Mouse (Mus musculus) MEL (cell line): ENCODE data around the gene Fuk. TPM values are rescaled to one million over a fixed set of nuclear protein-coding genes. Genes with fewer than 3 reads are reported as not detected.
"Not testable (repeated sequence)": the region's sequence is repeated elsewhere in the genome, so short reads cannot be mapped to it uniquely, and the experiment has no call there.

Experiments
- DNase-seq: peaks from one replicate; pipeline ENCODE4 v3.0.0; 2011; ENCODE audit warnings: low read depth, low spot score
- H3K27ac ChIP-seq: 2 replicates; pipeline ENCODE4 v1.5.1; 2012; ENCODE audit warnings: low read depth, mild to moderate bottlenecking, control low read depth, low read length, moderate library complexity; ENCODE audit not compliant: control insufficient read depth
- H3K27me3 ChIP-seq, 2 experiments: fragments of 150-350 bp in 1 of 2; sonication (generic) in 1 of 2; 2 replicates each; pipeline ENCODE4 v1.6.1; 2012; ENCODE audit warnings: low read length in 2 of 2, mild to moderate bottlenecking in 2 of 2, improper control_type of control experiment in 1 of 2, moderate library complexity in 1 of 2; ENCODE audit not compliant: insufficient read depth in 2 of 2, control insufficient read depth in 1 of 2
- H3K36me3 ChIP-seq, 2 experiments: 2 replicates each; pipeline ENCODE4 v1.6.1; 2012 to 2014; ENCODE audit warnings: low read length in 2 of 2, improper control_type of control experiment in 1 of 2, inconsistent platforms in 1 of 2, mild to moderate bottlenecking in 1 of 2; ENCODE audit not compliant: insufficient read depth in 2 of 2, control insufficient read depth in 1 of 2
- H3K4me1 ChIP-seq, 2 experiments: fragments of 150-350 bp in 1 of 2; sonication (generic) in 1 of 2; 2 replicates each; pipeline ENCODE4 v1.6.1; 2012; ENCODE audit warnings: low read length in 2 of 2, improper control_type of control experiment in 1 of 2, mild to moderate bottlenecking in 1 of 2; ENCODE audit not compliant: insufficient read depth in 2 of 2, control insufficient read depth in 1 of 2
- H3K4me3 ChIP-seq, 2 experiments: fragments of 150-350 bp in 1 of 2; sonication (generic) in 1 of 2; 2 replicates each; pipeline ENCODE4 v1.5.1; 2012; ENCODE audit warnings: low read depth in 2 of 2, low read length in 2 of 2, mild to moderate bottlenecking in 2 of 2, moderate library complexity in 2 of 2, control low read depth in 1 of 2, improper control_type of control experiment in 1 of 2; ENCODE audit not compliant: control insufficient read depth in 1 of 2, insufficient read depth in 1 of 2
- H3K79me2 ChIP-seq: 2 replicates; pipeline ENCODE4 v1.6.1; 2012; ENCODE audit warnings: mild to moderate bottlenecking, low read length, moderate library complexity; ENCODE audit not compliant: control insufficient read depth, poor library complexity, insufficient read depth
- H3K9ac ChIP-seq: 2 replicates; pipeline ENCODE4 v1.6.1; 2012; ENCODE audit warnings: low read depth, mild to moderate bottlenecking, control low read depth, low read length, moderate library complexity; ENCODE audit not compliant: control insufficient read depth, poor library complexity, severe bottlenecking
- H3K9me3 ChIP-seq: fragments of 150-350 bp; sonication (generic); replicated peaks from 2 replicates; pipeline ENCODE4 v1.6.1; 2012; ENCODE audit warnings: mild to moderate bottlenecking, low read length, improper control_type of control experiment, moderate library complexity; ENCODE audit not compliant: insufficient read depth
- CHD2 ChIP-seq: IDR thresholded peaks from 2 replicates; pipeline ENCODE4 v1.6.1; 2011; ENCODE audit warnings: low read length, improper control_type of control experiment
- CTCF ChIP-seq, 3 experiments: IDR thresholded peaks in 2 of 3; conservative IDR thresholded peaks in 1 of 3; 2 replicates each; pipeline ENCODE4 v1.5.1; 2011 to 2012; ENCODE audit warnings: low read length in 3 of 3, low read depth in 2 of 3, mild to moderate bottlenecking in 2 of 3, improper control_type of control experiment in 1 of 3, inconsistent platforms in 1 of 3, mixed read lengths in 1 of 3, moderate library complexity in 1 of 3; ENCODE audit not compliant: control insufficient read depth in 1 of 3, insufficient read depth in 1 of 3, poor library complexity in 1 of 3, severe bottlenecking in 1 of 3
- EP300 ChIP-seq, 2 experiments: IDR thresholded peaks; 2 replicates each; pipeline ENCODE4 v1.6.1; 2011; ENCODE audit warnings: improper control_type of control experiment in 2 of 2, low read length in 2 of 2, low read depth in 1 of 2, mild to moderate bottlenecking in 1 of 2
- JUND ChIP-seq: IDR thresholded peaks from 2 replicates; pipeline ENCODE4 v1.6.1; 2011; ENCODE audit warnings: low read depth, mild to moderate bottlenecking, improper control_type of control experiment, low read length
- MAFK ChIP-seq: IDR thresholded peaks from 2 replicates; pipeline ENCODE4 v1.6.1; 2011; ENCODE audit warnings: low read depth, mild to moderate bottlenecking, low read length, improper control_type of control experiment, borderline replicate concordance
- MAX ChIP-seq: IDR thresholded peaks from 2 replicates; pipeline ENCODE4 v1.6.1; 2011; ENCODE audit warnings: low read length, improper control_type of control experiment
- MAZ ChIP-seq: IDR thresholded peaks from 2 replicates; pipeline ENCODE4 v1.6.1; 2012; ENCODE audit warnings: low read depth, mild to moderate bottlenecking, inconsistent platforms, low read length, improper control_type of control experiment
- MEF2A ChIP-seq: IDR thresholded peaks from 2 replicates; pipeline ENCODE4 v1.6.1; 2014; ENCODE audit warnings: low read depth, mild to moderate bottlenecking, inconsistent platforms, low read length, improper control_type of control experiment; ENCODE audit not compliant: poor library complexity, insufficient replicate concordance, severe bottlenecking; ENCODE audit errors: extremely low read depth
- MXI1 ChIP-seq: IDR thresholded peaks from 2 replicates; pipeline ENCODE4 v1.6.1; 2011; ENCODE audit warnings: mild to moderate bottlenecking, low read depth, low read length, improper control_type of control experiment
- MYB ChIP-seq: IDR thresholded peaks from 2 replicates; pipeline ENCODE4 v1.6.1; 2011; ENCODE audit warnings: mild to moderate bottlenecking, low read depth, low read length, improper control_type of control experiment
- MYC ChIP-seq: IDR thresholded peaks from 2 replicates; pipeline ENCODE4 v1.6.1; 2011; ENCODE audit warnings: low read depth, mild to moderate bottlenecking, low read length, improper control_type of control experiment, moderate library complexity
- NRF1 ChIP-seq: IDR thresholded peaks from 2 replicates; pipeline ENCODE4 v1.6.1; 2014; ENCODE audit warnings: low read depth, mild to moderate bottlenecking, inconsistent platforms, low read length, improper control_type of control experiment, moderate library complexity; ENCODE audit not compliant: poor library complexity, insufficient read depth, severe bottlenecking
- POLR2A ChIP-seq, 2 experiments: IDR thresholded peaks; 2 replicates each; pipeline ENCODE4 v1.6.1; 2011 to 2012; ENCODE audit warnings: low read length in 2 of 2, mild to moderate bottlenecking in 2 of 2, control low read depth in 1 of 2, improper control_type of control experiment in 1 of 2, low read depth in 1 of 2, moderate library complexity in 1 of 2; ENCODE audit not compliant: control insufficient read depth in 1 of 2, insufficient read depth in 1 of 2, poor library complexity in 1 of 2
- POLR2AphosphoS5 ChIP-seq: IDR thresholded peaks from 2 replicates; pipeline ENCODE4 v1.6.1; 2012; ENCODE audit warnings: low read depth, borderline replicate concordance, mild to moderate bottlenecking, inconsistent platforms, low read length, moderate library complexity, mixed read lengths
- RAD21 ChIP-seq: IDR thresholded peaks from 2 replicates; pipeline ENCODE4 v1.6.1; 2011; ENCODE audit warnings: mild to moderate bottlenecking, low read depth, low read length, improper control_type of control experiment
- RCOR1 ChIP-seq: IDR thresholded peaks from 2 replicates; pipeline ENCODE4 v1.6.1; 2012; ENCODE audit warnings: low read depth, mild to moderate bottlenecking, inconsistent platforms, low read length, improper control_type of control experiment
- SMC3 ChIP-seq: IDR thresholded peaks from 2 replicates; pipeline ENCODE4 v1.6.1; 2011; ENCODE audit warnings: low read depth, low read length, improper control_type of control experiment
- TBP ChIP-seq: IDR thresholded peaks from 2 replicates; pipeline ENCODE4 v1.8.0; 2011; ENCODE audit warnings: low read depth, low read length, improper control_type of control experiment
- ZC3H11A ChIP-seq: IDR thresholded peaks from 2 replicates; pipeline ENCODE4 v1.6.1; 2012; ENCODE audit warnings: low read depth, mild to moderate bottlenecking, inconsistent platforms, low read length, improper control_type of control experiment
- ZMIZ1 ChIP-seq: IDR thresholded peaks from 2 replicates; pipeline ENCODE4 v1.6.1; 2012; ENCODE audit warnings: low read depth, mild to moderate bottlenecking, inconsistent platforms, low read length, improper control_type of control experiment, moderate library complexity
- ZNF384 ChIP-seq: IDR thresholded peaks from 2 replicates; pipeline ENCODE4 v1.6.1; 2012; ENCODE audit warnings: low read depth, mild to moderate bottlenecking, inconsistent platforms, low read length, improper control_type of control experiment
- polyA plus RNA-seq, 2 experiments: library from polyadenylated mRNA; stranded (reverse) in 1 of 2; unstranded in 1 of 2; fragments of >175 nt in 1 of 2; fragments of >200 nt in 1 of 2; gene quantifications; 2 replicates each; pipeline versions ENCODE4 v1.2.1 to v1.2.4; 2012; ENCODE audit warnings: low replicate concordance in 2 of 2, low read depth in 1 of 2; ENCODE audit not compliant: insufficient read length in 2 of 2, insufficient read depth in 1 of 2, missing spikeins in 1 of 2
- total RNA-seq: library from RNA; depleted of rRNA; stranded (reverse); fragments of 300-350 nt; gene quantifications from 2 replicates; pipeline ENCODE4 v1.2.3, GENCODE M21; 2012

Gene Fuk
- total and polyA plus RNA-seq, 3 experiments = 9.1 to 10.6 TPM; not detected in 1

GRCm38 (mm10) chr8:110911576-110912570 is 9.6 kb upstream of the Fuk start (continued):
- 0 out of 2 replicates have a peak, but pooled peaks have one; percentile 27 for TF ChIP-seq MXI1
- peak; percentile 10 to 44; a peak in 1 of 4 replicates for TF ChIP-seq POLR2A (IDR thresholded peaks at IDR 0.05; ENCODE audit: control insufficient read depth in 1 of 2, insufficient read depth in 1 of 2, low read depth in 1 of 2, low read length in 2 of 2, poor library complexity in 1 of 2)
- no peak for TF ChIP-seq JUND
- no peak for TF ChIP-seq POLR2AphosphoS5
- TF ChIP-seq NRF1 = no peak
- 0 out of 2 replicates have a peak, but pooled peaks have one; percentile 44 for TF ChIP-seq MAX
- no peak for TF ChIP-seq MAZ
- TF ChIP-seq EP300 (IDR thresholded peaks at IDR 0.05; ENCODE audit: low read depth in 1 of 2, low read length in 2 of 2) = peak; percentile 70 to 81
- TF ChIP-seq SMC3 = peak; percentile 25; the same call in 1 of the 2 replicates
- TF ChIP-seq TBP = peak; percentile 89
- no peak for TF ChIP-seq MYB
- no peak for TF ChIP-seq MAFK
- peak; percentile 56; the same call in 1 of the 2 replicates for TF ChIP-seq RCOR1
- TF ChIP-seq ZMIZ1 = 0 out of 2 replicates have a peak, but pooled peaks have one; percentile 30
- no peak for TF ChIP-seq CHD2
- peak; percentile 27 for TF ChIP-seq ZC3H11A
- peak; percentile 87 for TF ChIP-seq ZNF384
- peak; percentile 86 for TF ChIP-seq MYC
- no peak for TF ChIP-seq MEF2A

GRCm38 (mm10) chr8:110909850-110910249 is 7.6 kb upstream of the Fuk start:
- H3K9ac ChIP-seq, H3K27me3 ChIP-seq, DNase-seq, H3K79me2 ChIP-seq, H3K9me3 ChIP-seq, H3K36me3 ChIP-seq, H3K4me3 ChIP-seq, H3K27ac ChIP-seq: not testable (repeated sequence)
- peaks cover 4 to 15% of the 10 kb centered on the region in 2 experiments; a peak in 3 of 4 replicates for H3K4me1 ChIP-seq
- TF ChIP-seq RAD21 (peak; percentile 1; the same call in 1 of the 2 replicates), CTCF (IDR thresholded peaks at IDR 0.05 in 2 of 3, conservative IDR thresholded peaks at IDR 0.05 in 1 of 3; ENCODE audit: control insufficient read depth in 1 of 3, insufficient read depth in 1 of 3, low read depth in 2 of 3, low read length in 3 of 3, poor library complexity in 1 of 3, severe bottlenecking in 1 of 3) (0 out of 6 replicates have a peak, but pooled peaks of 1 of the 3 experiments have one; percentile 1)
